Mouse (Mus musculus): ENCODE data around the gene Dedd.
"Not testable (repeated sequence)": the region's sequence is repeated elsewhere in the genome, so short reads cannot be mapped to it uniquely, and the experiment has no call there.

Dedd gene

DNA sequence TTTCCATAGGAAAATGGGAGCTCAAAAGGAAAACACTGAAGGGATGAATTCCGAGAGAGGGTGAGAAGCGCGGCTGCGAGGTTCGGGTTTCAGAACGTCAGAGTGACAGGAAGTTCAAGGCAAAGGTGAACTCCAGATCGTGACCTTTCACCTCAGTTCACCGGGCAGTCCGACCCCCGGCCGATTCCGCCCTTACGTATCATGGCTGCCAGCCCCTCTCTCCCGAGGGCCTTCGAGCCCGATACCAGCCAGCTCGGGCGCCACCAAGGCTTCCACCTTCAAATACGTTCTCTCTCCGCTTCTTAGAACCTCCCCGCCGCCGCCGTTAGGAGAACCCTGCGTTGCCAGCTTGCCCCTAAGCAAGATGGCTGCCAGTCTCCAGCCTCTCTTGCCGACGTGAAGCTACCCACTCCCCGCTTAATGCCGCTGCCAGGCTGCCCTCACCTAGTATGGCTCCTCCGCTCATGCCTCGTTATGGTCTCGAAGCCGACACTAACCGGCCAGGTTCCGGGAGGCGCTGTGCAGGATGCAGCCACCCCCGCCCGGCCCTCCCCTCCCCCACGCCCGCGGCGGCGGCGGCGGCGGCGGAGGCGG is at the start of gene Dedd:
Dedd (plus strand) TSS at position 307 of the 594 bp plus-strand sequence.
- DNase-seq (ENCODE audit: low spot score in 2 of 2): peak; percentile 71 to 87

DNA sequence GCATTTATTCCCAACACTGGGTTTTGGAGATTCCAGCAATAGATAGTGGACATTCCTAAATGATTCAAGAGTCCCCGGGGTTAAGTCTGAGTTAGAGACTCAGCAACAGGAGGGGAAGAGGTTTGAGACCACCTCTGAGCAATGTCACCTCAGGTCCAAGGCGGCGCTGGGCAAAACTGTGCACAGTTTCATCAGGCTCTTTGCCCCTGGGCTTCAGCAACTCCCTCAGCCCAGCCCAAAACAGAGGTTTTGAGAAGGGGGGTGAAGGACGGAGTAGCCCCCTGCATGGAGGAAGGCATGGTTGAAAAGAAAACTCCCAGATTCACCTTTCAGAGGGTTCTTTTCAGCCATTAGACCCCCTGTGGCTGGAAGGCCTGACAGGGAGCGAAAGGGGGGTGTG is 49.2 kb upstream of the Dedd start:
- DNase-seq (ENCODE audit: low spot score in 2 of 2): no peak

DNA sequence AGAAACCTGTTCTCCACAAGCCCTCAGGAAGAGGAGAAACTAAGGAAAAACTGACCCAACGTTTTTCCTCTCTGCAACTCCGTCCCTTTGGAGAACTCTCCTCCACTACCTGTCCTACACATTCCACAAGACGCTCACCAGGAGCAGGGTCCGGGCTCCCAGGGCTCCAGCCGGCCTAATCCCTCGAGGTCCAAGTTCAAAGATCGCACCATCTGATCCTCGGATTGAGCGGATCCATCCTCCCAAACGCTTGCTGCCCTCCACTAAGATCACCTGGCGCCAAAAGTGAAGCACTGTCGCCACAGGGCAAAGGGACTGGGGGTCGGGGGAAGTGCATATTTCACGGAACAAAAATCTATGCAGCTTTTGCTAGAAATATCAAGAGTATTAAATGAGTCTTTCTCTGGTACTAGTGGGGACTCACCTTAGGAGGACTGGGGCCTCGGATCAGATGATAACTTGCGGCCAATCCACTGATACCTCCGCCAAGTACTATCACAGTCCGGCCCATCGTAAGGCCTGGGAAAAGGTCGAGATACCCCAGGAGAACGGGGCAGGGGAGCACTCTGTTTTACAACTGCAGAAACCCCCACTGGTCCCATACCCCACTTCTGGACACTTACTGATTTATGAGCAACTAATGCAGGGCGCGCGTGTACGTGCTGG is 48.6 kb upstream of the Dedd start:
- no peak for DNase-seq (ENCODE audit: low spot score in 2 of 2)

DNA sequence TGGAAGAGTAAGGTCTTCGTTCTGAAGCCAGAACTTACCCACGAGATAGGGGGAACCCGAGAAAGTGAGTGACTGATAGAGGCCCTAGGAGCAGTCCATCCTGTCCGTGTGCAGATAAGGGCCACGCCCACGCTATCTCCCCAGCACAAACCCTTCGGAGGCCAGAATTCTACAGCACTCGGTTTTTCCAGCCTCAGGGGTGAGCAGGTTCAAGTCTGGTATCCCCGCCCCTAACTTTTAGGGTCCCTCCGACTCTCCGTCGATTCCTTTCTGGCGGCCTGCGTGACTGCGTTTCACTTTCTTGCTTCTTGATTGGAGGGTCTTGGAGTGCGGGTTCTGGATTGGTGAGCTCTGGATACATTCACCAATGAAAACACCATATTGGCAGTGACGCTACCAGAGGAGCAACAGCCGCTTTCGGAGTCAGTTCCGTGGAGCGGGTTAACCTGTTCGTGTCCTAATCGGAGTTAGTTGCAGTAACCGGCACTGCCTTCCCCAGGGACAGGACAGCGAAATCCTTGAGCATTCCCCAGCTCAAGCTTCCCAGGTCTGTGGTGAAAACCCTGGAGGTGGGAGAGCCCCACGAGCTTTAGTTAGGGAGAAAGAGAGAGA is 47.9 kb upstream of the Dedd start, which contains the start of gene Ppox:
Ppox (minus strand) TSS at position 271 of the 612 bp plus-strand sequence.
- DNase-seq (ENCODE audit: low spot score in 2 of 2): peak; percentile 71 to 83

- DNase-seq (ENCODE audit: low spot score in 2 of 2): peak; percentile 61 to 78
Observed at GRCm38 (mm10) chr1:171281528-171281923, 47.4 kb upstream of the Dedd start.

DNA sequence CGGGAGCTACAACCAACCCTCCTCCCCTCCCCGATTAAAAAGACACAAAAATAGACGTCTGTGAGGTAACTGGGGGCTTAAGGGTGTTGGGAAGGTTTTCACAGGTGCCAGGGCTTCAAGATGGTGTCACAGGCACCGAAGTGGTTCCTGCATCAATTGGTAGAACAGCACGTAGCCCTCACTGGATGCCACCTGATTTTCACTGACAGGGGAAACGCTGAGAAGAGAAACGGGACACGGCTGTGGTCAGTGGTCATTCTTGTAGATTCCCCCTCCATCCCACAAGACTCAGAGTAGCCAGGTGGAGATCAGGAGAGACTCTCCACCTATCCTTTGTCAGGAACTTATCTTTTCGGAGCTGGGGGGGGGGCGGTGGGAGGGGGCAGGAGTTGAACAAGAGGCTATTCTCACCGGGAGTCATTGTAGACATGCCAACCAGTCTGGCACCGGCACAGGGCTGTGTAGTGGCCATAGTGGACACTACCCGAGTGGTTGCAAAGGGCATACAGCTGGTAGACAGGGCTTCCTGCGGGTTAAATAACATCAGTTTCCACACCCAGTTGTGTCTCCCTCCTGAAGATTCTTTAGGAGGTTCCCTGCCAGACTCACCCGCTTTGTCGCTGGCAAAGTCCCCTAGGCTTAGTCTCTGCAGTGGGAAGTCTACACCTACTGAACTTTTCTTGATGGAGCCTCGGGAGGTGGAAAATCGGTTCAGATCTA is 46.7 kb upstream of the Dedd start:
- peak in 1 of 2 experiments; percentile 10 for DNase-seq (ENCODE audit: low spot score in 2 of 2)

GRCm38 (mm10) chr1:171283188-171284160 is 45.5 kb upstream of the Dedd start:
- DNase-seq (ENCODE audit: low spot score in 2 of 2): peak in 1 of 2 experiments; percentile 1

DNA sequence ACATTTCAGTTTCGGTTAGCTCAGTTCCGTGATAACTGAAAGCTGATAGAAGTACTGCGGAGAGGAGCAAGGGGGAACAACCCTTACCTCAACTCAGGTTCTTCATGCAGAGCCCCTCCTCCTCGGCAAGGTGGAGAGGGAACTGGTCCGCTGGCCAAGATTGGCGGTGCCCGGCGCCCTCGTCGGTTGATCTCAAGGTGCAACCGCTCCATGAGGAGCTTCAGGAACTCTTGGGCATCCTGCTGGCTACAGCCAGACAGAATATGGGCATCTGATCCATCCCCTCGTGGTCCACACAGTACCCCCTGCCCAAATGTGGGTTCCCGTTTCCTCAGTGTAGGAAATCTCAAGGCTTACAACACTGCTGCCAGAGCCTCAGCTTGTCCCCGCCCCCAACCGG is 44.5 kb upstream of the Dedd start:
- DNase-seq (ENCODE audit: low spot score in 2 of 2): no peak

GRCm38 (mm10) chr1:171285096-171285892 is 43.7 kb upstream of the Dedd start:
- no peak for DNase-seq (ENCODE audit: low spot score in 2 of 2)

DNA sequence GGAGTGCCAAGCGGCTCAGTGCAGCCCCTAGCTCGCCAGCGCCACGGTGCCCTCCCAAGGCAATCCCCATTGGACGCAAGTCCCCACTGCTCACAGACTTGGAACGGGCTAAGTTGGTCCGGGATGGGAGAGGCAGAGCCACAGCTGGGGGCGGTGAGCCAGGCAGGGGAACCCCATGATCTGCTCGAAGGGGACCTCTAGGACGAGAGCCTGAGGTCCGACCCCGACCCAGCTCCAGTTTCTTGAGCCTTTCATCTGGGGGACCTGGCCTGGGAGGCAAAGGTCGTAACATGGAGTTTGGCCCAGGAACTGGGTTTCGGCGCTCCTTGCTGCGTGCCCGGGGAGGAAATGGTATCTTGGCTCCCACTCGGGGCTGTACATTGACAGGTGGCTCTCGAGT is 42.4 kb upstream of the Dedd start:
- no peak for DNase-seq (ENCODE audit: low spot score in 2 of 2)

- peak; percentile 93 to 94 for DNase-seq (ENCODE audit: low spot score in 2 of 2)
Observed at GRCm38 (mm10) chr1:171287136-171288081, 41.5 kb upstream of the Dedd start, which contains the start of gene Usp21. Usp21 (minus strand) TSS chr1:171287991.

DNA sequence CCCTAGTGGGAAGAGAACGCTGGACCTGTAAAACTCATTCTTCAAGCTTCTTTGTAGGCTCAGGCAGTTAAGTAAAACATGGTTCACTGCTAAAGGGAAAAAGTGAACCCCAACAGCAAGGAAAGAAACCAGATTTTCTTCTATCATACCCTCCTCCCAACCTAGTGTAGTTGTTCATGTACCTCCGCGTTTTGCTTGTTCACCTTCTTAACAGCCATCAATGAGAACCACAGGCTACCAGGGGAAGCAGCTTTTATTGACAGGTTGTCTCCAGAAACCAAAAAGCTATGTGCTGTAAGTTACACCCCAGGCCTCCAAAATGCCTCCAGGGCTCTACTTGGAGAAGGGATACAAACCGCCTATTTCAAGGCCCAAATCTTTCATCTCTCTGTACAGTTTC is 40.6 kb upstream of the Dedd start:
- no peak for DNase-seq (ENCODE audit: low spot score in 2 of 2)

- no peak for DNase-seq (ENCODE audit: low spot score in 2 of 2)
Observed at GRCm38 (mm10) chr1:171293351-171293750, 35.6 kb upstream of the Dedd start.

- DNase-seq (ENCODE audit: low spot score in 2 of 2): no peak
Observed at GRCm38 (mm10) chr1:171293906-171294297, 35.0 kb upstream of the Dedd start.

DNA sequence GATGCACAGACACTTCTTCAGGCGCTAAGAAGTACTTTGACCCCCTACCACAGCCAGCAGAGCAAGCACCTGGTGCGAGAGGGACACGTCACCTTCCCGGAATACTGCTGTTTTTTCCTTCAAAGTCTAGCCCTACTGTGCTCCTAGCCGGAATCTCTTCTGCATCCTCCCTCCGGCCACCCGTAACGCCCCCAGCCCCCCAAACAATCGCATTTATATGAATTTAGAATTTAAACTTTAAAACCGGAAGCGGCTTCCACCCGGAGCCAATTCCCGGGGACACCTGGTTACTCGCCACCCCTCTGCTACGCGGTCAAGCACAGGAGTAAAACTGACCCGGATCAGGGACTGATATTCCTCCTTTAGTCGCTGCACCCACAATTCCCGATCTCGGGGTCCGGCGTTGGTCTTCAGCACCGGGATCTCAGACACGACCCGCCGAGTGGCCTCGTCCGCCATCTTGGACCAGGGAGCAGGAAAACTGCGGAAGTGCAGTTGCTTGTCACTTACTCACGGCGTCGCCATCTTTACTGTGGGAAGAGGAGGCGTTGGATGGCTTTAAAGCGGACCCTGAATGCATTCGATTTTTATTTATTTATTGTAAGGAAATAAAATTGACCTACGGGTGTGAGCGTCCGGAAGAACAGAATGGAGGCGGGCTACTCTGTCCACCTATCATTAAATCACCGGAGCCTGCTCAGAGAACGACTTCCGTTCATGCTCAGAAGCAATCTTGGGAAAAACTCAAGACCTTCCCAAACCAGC is 34.5 kb upstream of the Dedd start, which contains the start of gene Ufc1:
Ufc1 (minus strand) TSS at position 727 of the 765 bp plus-strand sequence.
- DNase-seq (ENCODE audit: low spot score in 2 of 2): peak; percentile 53 to 79

DNA sequence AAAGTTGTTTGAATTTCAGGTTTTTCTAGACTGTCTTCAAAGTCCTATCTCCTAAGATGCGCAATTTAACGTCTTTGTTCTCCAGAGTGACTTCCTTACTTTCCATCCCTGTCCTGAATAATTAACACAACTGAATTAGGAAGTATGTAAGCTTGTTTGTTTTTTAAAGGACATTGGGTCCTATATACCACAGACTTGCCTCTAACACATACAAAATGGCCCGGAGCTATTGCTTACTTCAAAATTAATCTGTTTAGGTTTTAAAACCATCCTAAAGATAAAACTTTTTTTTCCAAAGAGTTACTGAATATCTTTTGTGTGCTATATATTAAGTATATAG is 33.9 kb upstream of the Dedd start:
- no peak for DNase-seq (ENCODE audit: low spot score in 2 of 2)

GRCm38 (mm10) chr1:171298226-171298625 is 30.7 kb upstream of the Dedd start:
- no peak for DNase-seq (ENCODE audit: low spot score in 2 of 2)

- DNase-seq (ENCODE audit: low spot score in 2 of 2): not testable (repeated sequence)
Observed at GRCm38 (mm10) chr1:171306157-171306556, 22.8 kb upstream of the Dedd start.
